Mouse (Mus musculus): ENCODE measurements around the gene Abcg1. TPM values are rescaled to one million over a fixed set of nuclear protein-coding genes. Genes with fewer than 3 reads are reported as not detected.

Gene Abcg1
- polyA plus RNA-seq, 2 experiments from 2014 or later = 169 to 178 TPM

- ATAC-seq = no peak
Observed at GRCm38 (mm10) chr17:31042751-31043150, 14.7 kb upstream of the Abcg1 start.

DNA sequence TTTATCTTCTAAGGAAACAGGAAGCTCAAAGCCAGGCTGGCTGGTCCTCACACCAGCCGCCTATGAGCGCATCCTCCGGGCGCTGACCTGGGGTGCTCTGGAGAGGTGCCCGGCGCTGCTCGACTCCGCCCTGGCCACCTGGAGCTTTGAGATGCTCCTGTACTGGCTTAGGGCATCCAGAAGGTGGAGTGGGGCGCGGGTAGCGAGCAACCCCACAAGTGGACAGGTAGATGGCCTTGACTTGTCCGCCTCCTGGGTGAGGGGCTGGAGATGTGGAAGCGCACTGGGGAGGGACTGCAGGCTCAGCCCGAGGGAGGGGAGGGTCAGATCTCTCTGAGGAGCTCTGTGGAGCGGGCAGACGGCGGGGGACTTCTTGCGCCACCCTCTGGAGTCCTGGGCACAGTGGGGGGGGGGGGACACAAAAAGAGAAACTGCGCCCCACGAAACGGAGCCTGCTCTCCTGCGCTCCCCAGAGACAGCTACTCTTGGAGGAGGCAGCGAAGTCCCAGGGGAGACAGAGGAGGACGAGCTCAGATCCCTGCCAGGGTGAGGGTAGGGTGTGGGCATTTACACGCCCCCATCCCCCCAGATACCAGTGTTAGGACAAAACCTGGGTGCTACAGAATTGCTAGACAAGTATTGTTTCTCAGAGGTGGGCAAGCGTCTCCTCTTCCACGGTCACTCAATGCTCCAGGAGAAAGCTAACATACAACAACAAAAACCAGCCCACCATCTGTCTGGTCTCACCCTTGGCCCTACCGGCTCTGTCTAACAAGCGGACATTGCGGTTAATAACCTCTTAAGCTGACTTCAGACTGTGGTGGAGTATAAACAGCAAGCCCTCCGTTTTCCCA lies 643 bp downstream of the Abcg1 start:
- ATAC-seq = peak; percentile 8

DNA sequence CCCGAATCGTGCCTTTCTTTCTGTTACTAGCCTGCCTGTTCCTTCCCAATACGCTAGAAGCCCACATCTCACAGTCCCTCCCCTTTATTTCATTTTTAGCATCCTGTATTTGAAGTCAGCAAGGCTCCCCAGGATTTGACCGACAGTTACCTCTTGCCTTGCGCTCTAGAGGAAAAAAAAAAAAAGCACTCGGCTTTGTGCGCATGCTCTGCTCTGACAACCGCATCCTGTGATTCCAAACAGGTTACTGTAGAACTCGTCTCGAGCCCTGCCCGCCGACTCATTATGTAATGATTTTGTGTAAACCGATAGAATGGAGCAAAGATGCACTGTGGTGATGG lies 1.2 kb downstream of the Abcg1 start:
- peak; percentile 64 for ATAC-seq

DNA sequence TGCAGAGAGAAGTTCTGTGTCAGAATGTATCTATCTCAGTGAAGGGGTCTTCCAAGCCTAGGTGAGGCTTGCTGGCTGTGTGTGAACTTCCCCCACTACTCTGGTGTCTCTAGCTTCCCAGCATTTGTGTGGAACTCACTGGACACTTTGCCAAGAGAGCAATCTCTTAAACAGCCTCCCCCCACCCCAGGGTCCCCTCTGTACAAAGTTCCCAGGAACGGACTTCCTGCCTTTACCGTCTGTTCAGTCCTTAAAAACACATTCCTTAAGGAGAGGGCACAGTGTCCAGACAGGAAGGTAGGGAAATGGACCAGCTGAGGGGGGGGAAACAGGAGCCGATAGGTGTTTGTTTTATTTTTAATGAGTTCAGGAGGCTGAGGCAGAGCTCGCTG lies 2.7 kb downstream of the Abcg1 start:
- ATAC-seq = no peak

- peak; percentile 48 for ATAC-seq
Observed at GRCm38 (mm10) chr17:31060588-31061345, 3.3 kb downstream of the Abcg1 start.

GRCm38 (mm10) chr17:31061346-31062095 lies 4.0 kb downstream of the Abcg1 start:
- ATAC-seq = peak; percentile 5

- ATAC-seq = no peak
Observed at GRCm38 (mm10) chr17:31066058-31066457, 8.6 kb downstream of the Abcg1 start.

DNA sequence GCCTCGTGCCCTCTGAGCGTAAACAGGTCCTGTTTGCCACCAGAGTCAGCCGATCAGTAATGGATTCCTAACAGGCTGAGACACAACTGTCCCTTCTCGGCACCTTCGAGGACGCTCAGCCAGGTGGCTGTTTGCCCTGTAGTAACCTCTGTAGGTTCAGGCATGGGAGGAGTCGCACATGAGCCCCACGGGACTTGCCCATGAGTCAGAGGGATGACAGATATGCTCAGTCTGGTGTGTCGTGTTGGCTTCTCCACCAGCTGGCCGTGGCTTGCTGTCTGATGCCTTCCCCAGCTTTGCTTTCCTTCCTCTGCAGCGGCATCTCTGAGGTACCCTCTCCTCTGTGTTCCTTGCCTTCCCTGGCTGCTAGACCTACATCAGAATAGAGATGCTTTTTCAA lies 9.6 kb downstream of the Abcg1 start:
- ATAC-seq = peak; percentile 98

GRCm38 (mm10) chr17:31069121-31069520 lies 11.6 kb downstream of the Abcg1 start:
- no peak for ATAC-seq

DNA sequence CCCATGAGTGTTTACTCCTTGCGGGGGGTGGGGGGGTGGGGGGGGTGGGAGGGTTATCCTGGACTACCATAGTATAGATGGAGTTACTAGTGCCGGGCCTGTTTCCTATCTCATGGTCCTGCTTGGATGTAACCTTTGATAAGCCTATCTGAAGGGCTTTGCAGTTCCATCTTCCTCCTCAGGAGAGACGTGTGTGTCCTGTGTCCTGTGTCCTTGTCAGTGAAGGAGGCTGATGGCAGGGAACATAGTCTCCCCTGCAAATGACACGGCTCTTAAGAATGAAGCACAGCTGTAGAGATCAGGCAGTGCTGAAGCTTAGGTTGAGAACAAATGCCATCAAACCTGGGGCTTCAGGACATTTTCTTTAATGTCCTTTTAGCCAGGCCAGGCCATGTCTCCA lies 12.4 kb downstream of the Abcg1 start:
- no peak for ATAC-seq

- ATAC-seq = no peak
Observed at GRCm38 (mm10) chr17:31070403-31071185, 13.1 kb downstream of the Abcg1 start.

GRCm38 (mm10) chr17:31071421-31072301 lies 14.2 kb downstream of the Abcg1 start:
- ATAC-seq = no peak

DNA sequence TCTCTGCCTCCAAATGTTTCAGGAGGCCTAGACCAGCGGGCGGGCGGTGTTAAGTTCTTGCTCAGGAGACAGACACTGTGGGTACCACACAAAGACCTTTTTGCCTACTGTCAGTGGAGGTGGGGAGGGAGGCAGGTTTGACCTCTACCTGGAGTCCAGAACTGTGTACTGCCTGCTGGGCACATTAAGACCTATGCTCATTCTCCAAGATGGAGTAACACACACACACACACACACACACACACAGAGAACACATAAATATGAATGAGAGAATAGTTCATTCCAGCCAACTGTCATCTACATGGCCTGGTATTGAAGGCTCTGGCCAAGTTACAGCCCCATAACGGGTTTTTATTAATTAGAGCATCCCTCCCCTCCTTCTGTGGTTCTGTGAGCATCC lies 15.4 kb downstream of the Abcg1 start:
- no peak for ATAC-seq

DNA sequence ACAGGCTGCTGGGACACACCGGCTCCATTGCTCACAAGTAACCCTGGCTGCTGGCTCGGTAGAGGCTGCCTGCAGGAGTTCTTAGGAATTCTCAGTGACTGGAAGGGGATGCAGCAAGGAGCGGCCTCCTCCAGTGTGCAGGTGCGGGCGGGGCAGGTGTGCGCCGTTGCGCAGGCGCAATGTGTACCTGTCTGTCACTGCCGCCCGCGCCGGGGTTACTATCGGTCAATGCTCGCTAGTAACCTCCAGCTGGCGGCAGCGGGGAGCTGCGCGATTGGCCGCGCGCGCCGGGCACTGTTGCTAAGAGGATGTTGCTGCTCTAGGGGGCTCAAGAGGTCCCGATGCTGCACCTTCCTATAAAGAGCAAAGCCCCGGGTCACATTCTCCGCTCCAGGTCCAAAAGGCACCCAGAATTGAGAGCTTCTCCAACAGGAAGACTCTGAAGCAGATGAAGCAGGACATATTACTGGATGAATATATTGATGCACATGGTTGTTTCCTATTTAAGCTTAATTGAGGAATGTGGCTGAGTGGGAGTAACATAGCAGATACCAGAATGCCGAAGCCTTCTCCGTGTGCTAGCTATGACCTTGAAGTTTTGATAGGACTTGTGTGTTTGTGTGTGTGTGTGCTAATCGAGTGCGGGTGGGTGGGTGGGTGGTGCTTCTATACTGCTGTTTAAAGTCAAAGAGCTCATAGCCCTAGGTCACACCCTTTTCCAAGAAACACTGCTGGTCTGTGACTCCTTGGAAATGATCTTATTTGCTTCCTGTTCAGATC lies 16.0 kb downstream of the Abcg1 start:
- peak; percentile 60 for ATAC-seq

DNA sequence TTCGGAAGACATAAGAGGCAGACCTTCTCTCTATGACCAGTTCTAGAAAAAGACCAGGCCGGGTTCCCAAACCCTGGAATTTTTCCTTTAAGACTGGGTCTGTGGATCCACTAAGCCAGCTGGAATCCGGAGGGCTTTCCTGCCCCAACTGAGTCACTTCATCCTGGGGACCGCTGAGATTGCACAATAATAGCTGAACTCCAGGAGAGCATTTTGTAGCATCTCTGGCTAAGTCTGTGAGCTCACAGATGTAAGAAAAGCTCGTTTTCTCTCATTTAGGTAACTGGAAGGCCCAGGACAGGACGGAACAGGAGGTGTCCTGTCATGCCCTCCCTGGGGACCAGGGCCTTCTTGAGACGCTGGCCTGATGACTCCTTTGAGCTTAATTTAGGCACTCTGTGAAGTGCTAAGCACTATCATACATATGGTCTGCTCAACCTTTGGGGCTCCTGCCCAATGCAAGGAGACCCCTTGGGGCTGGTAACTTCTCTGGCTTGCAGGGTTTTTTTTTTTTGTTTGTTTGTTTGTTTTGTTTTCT lies 16.6 kb downstream of the Abcg1 start:
- no peak for ATAC-seq

GRCm38 (mm10) chr17:31074666-31075065 lies 17.2 kb downstream of the Abcg1 start:
- peak; percentile 9 for ATAC-seq

GRCm38 (mm10) chr17:31075471-31075870 lies 18.0 kb downstream of the Abcg1 start:
- ATAC-seq = peak; percentile 48

- peak; percentile 52 for ATAC-seq
Observed at GRCm38 (mm10) chr17:31077561-31077960, 20.1 kb downstream of the Abcg1 start.

GRCm38 (mm10) chr17:31078581-31078980 lies 21.1 kb downstream of the Abcg1 start:
- ATAC-seq = no peak
